Mouse (Mus musculus) midbrain, embryonic 10.5 days (tissue): ENCODE data around the gene Bcl2l2. TPM values are rescaled to one million over a fixed set of nuclear protein-coding genes. Genes with fewer than 3 reads are reported as not detected.

ENCODE experiments used
- DNase-seq: peaks from one replicate; pipeline ENCODE4 v3.0.0-alpha.2; 2017; ENCODE audit warnings: low spot score
- H3K27ac ChIP-seq: fragments of 300-500 bp; sonication (generic); replicated peaks from 2 replicates; pipeline ENCODE4 v1.5.1; 2016; ENCODE audit warnings: mild to moderate bottlenecking
- H3K27me3 ChIP-seq: fragments of 300-500 bp; sonication (generic); 2 replicates; pipeline ENCODE4 v1.6.1; 2016; ENCODE audit warnings: low read depth, mild to moderate bottlenecking; ENCODE audit not compliant: poor library complexity, severe bottlenecking
- H3K36me3 ChIP-seq: fragments of 300-500 bp; sonication (generic); 2 replicates; pipeline ENCODE4 v1.6.1; 2016; ENCODE audit warnings: mild to moderate bottlenecking, moderate library complexity
- H3K4me1 ChIP-seq: fragments of 300-500 bp; sonication (generic); 2 replicates; pipeline ENCODE4 v1.6.1; 2016
- H3K4me3 ChIP-seq: fragments of 300-500 bp; sonication (generic); 2 replicates; pipeline ENCODE4 v1.5.1; 2016; ENCODE audit warnings: mild to moderate bottlenecking, moderate library complexity
- H3K9me3 ChIP-seq: fragments of 300-500 bp; sonication (generic); replicated peaks from 2 replicates; pipeline ENCODE4 v1.6.1; 2016; ENCODE audit warnings: mild to moderate bottlenecking
- WGBS: fragments of 180-500 bp; shearing (Covaris S2); methylation state at CpG from one replicate; pipeline ENCODE4 v1.1.7; 2016; 5-methylcytosine and 5-hydroxymethylcytosine counted together
- polyA plus RNA-seq: library from polyadenylated mRNA; unstranded; fragments of >200 nt; fragmentation: Nextera tagmentation; extraction: Ambion mirVana; gene quantifications from 2 replicates; pipeline ENCODE4 v1.2.1, GENCODE M21; 2016

Bcl2l2 gene
- polyA plus RNA-seq, 1 experiment from 2014 or later: 2.7 TPM

DNA sequence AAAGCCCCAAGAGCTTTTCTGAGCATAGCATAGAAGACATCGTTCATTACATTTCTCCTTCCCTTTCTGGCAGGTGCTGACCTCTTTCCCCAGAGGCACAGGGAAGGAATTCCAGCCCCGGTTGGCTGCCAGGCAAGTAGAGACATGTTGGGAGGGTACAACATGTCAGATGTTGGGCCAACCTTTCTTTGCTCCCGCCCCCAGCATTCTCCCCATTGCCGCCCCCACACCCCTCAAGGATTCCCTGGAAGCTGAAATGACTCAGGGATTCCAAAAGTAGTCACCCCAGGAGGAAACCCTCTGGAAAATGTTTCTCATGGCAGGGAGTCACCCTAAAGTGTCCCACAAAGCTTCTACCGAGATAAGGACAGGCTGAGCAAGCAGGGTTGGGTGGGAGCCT is 46.6 kb downstream of the Bcl2l2 start:
- H3K4me3 ChIP-seq: no peak overlapping the region
- H3K27me3 ChIP-seq: peaks cover 15% of the 10 kb centered on the region
- H3K4me1 ChIP-seq: peaks cover 61% of the 10 kb centered on the region
- no peaks in the 10 kb centered on the region for H3K9me3 ChIP-seq
- no peaks in the 10 kb centered on the region for H3K36me3 ChIP-seq
- 0 out of 2 replicates have a peak overlapping the region, but pooled peaks have one; percentile 50 for H3K27ac ChIP-seq
- 83% methylated on average over 5 of the region's 5 CpGs for WGBS
- no peak for DNase-seq

DNA sequence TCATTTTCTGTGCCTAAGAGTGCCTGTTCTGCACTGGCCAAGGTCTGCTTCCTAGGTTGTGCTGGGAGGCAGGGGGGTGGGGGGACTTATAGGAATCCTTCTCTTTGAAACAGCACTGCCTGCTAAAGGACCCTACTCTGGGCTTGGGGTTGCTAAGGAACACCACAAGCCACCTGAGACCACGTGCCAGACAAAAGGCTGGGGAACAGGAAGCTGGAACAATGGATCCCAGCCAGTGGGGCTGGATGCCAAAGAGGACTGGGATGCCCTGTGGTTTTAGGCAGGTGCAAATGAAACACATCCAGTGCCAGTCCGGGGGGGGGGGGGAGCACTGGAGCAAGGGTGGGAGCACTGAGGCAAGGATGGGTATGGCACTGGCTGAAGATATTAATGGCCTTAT is 47.3 kb downstream of the Bcl2l2 start:
- no peaks in the 10 kb centered on the region for H3K9me3 ChIP-seq
- WGBS: 20% methylated on average over 2 of the region's 2 CpGs
- H3K4me3 ChIP-seq: no peak overlapping the region
- DNase-seq: no peak
- peaks cover 15% of the 10 kb centered on the region for H3K27me3 ChIP-seq
- H3K36me3 ChIP-seq: no peaks in the 10 kb centered on the region
- H3K27ac ChIP-seq: peak overlapping the region; percentile 50
- H3K4me1 ChIP-seq: peaks cover 55% of the 10 kb centered on the region

- peaks cover 44% of the 10 kb centered on the region for H3K4me1 ChIP-seq
- peak within 1 kb of the TSS; percentile 57; the same call in 1 of the 2 replicates for H3K27ac ChIP-seq
- WGBS: 39% methylated on average over 6 of the region's 6 CpGs
- H3K36me3 ChIP-seq: no peaks in the 10 kb centered on the region
- H3K27me3 ChIP-seq: peaks cover 11% of the 10 kb centered on the region
- no peak for DNase-seq
- H3K4me3 ChIP-seq: no peak within 1 kb of the TSS
- H3K9me3 ChIP-seq: no peaks in the 10 kb centered on the region
Measured at GRCm38 (mm10) chr14:54932645-54933150, 49.5 kb downstream of the Bcl2l2 start, which contains the start of gene Il25. Gene Il25, plus strand, starts transcription at chr14:54932695.

- Histone ChIP-seq H3K9me3 (no peaks in the 10 kb centered on the region), H3K4me3 (no peak within 1 kb of the TSS), H3K27me3 (no peaks in the 10 kb centered on the region), H3K36me3 (no peaks in the 10 kb centered on the region), H3K4me1 (peaks cover 28% of the 10 kb centered on the region), H3K27ac (peak within 1 kb of the TSS; percentile 74)
- no peak for DNase-seq
- 50% methylated on average over 8 of the region's 8 CpGs for WGBS
Measured at GRCm38 (mm10) chr14:54935904-54936830, 53.0 kb downstream of the Bcl2l2 start, which contains the start of gene Cmtm5. Gene Cmtm5, plus strand, starts transcription at chr14:54936261.

DNA sequence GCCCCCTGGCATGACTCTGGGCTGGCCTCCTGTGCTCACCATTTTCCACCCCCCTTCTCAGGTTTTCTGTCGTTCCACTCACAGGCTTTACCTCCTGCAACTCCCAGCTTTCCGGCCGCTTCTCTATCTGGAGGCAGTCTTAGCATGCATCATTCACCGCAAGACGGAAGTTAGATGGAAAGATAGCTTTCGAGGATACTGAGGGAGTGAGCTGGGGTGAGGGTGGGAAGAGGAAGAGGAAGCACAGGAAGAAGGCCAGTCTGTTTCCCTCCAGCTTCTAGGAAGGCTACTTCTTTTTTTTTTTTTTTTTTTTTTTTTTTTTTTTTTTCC is 53.6 kb downstream of the Bcl2l2 start:
- no peaks in the 10 kb centered on the region for H3K9me3 ChIP-seq
- WGBS: 72% methylated on average over 6 of the region's 6 CpGs

GRCm38 (mm10) chr14:54937361-54938182 is 54.4 kb downstream of the Bcl2l2 start:
- WGBS: 91% methylated on average over 16 of the region's 16 CpGs
- no peaks in the 10 kb centered on the region for H3K36me3 ChIP-seq
- H3K27me3 ChIP-seq: no peaks in the 10 kb centered on the region
- no peaks in the 10 kb centered on the region for H3K9me3 ChIP-seq
- H3K4me1 ChIP-seq: peaks cover 18% of the 10 kb centered on the region
- H3K4me3 ChIP-seq: no peak overlapping the region
- DNase-seq: no peak
- H3K27ac ChIP-seq: no peak overlapping the region

More for the DNA sequence above, 53.6 kb downstream of the Bcl2l2 start:
- H3K4me3 ChIP-seq: no peak overlapping the region
- peak overlapping the region; percentile 74 for H3K27ac ChIP-seq
- no peaks in the 10 kb centered on the region for H3K27me3 ChIP-seq
- no peak for DNase-seq
- no peaks in the 10 kb centered on the region for H3K36me3 ChIP-seq
- peaks cover 22% of the 10 kb centered on the region for H3K4me1 ChIP-seq

Other genes with a start within 250 kb of the Bcl2l2 start
- not detected in 2 replicates for gene Gm17606, start 242.4 kb upstream of the Bcl2l2 start, polyA plus RNA-seq
- 4.1 and 4.6 TPM in 2 replicates for gene Cdh24, start 242.0 kb upstream of the Bcl2l2 start, polyA plus RNA-seq
- 106 and 111 TPM in 2 replicates for gene 1700123O20Rik, start 197.2 kb upstream of the Bcl2l2 start, polyA plus RNA-seq
- 128 and 145 TPM in 2 replicates for gene Acin1, start 196.4 kb upstream of the Bcl2l2 start, polyA plus RNA-seq
- gene Gm29776, start 184.5 kb upstream of the Bcl2l2 start, polyA plus RNA-seq: 0.15 TPM in 1 of 2 replicates, not detected in the other
- gene Cebpe, start 171.2 kb upstream of the Bcl2l2 start, polyA plus RNA-seq: 0.09 and 0.11 TPM in 2 replicates
- gene Slc7a8, start 101.4 kb upstream of the Bcl2l2 start, polyA plus RNA-seq: 1.8 and 2.4 TPM in 2 replicates
- not detected in 2 replicates for gene Rnf212b, start 69.2 kb upstream of the Bcl2l2 start, polyA plus RNA-seq
- gene Homez, start 12.4 kb upstream of the Bcl2l2 start, polyA plus RNA-seq: 25.7 and 26.8 TPM in 2 replicates
- 0.31 and 0.81 TPM in 2 replicates for gene Ppp1r3e, start 5.8 kb upstream of the Bcl2l2 start, polyA plus RNA-seq
- not detected in 2 replicates for gene Gm20521, start 64 bp downstream of the Bcl2l2 start, polyA plus RNA-seq
- gene Pabpn1, start 9.1 kb downstream of the Bcl2l2 start, polyA plus RNA-seq: 165 and 175 TPM in 2 replicates
- gene Slc22a17, start 29.8 kb downstream of the Bcl2l2 start, polyA plus RNA-seq: 42.0 and 52.0 TPM in 2 replicates
- 42.5 and 42.8 TPM in 2 replicates for gene Efs, start 42.7 kb downstream of the Bcl2l2 start, polyA plus RNA-seq
- gene Il25, start 49.3 kb downstream of the Bcl2l2 start, polyA plus RNA-seq: not detected in 2 replicates
- gene Cmtm5, start 52.9 kb downstream of the Bcl2l2 start, polyA plus RNA-seq: 0.17 and 0.31 TPM in 2 replicates
- 0.40 and 0.68 TPM in 2 replicates for gene Myh6, start 83.5 kb downstream of the Bcl2l2 start, polyA plus RNA-seq
- gene Gm17428, start 93.6 kb downstream of the Bcl2l2 start, polyA plus RNA-seq: not detected in 2 replicates
- 0.70 and 0.96 TPM in 2 replicates for gene Myh7, start 111.2 kb downstream of the Bcl2l2 start, polyA plus RNA-seq
- gene Ngdn, start 132.1 kb downstream of the Bcl2l2 start, polyA plus RNA-seq: 89.3 and 91.6 TPM in 2 replicates
- gene Zfhx2, start 208.9 kb downstream of the Bcl2l2 start, polyA plus RNA-seq: 7.6 and 12.5 TPM in 2 replicates
- gene Thtpa, start 211.4 kb downstream of the Bcl2l2 start, polyA plus RNA-seq: 28.1 and 30.8 TPM in 2 replicates
- gene Ap1g2, start 223.2 kb downstream of the Bcl2l2 start, polyA plus RNA-seq: 12.7 and 15.0 TPM in 2 replicates
- gene Jph4, start 233.6 kb downstream of the Bcl2l2 start, polyA plus RNA-seq: 0.53 and 1.2 TPM in 2 replicates